Mouse (Mus musculus): Measurements from ENCODE around the gene Gm20441. TPM values are rescaled to one million over a fixed set of nuclear protein-coding genes. Genes with fewer than 3 reads are reported as not detected.
"Not testable (repeated sequence)": the region's sequence is repeated elsewhere in the genome, so short reads cannot be mapped to it uniquely, and the experiment has no call there.

The Gm20441 gene
- total and polyA plus RNA-seq, 2 experiments from 2014 or later = not detected

- ATAC-seq (no peak), DNase-seq (ENCODE audit: low spot score) (no peak)
- TF ChIP-seq CTCF (IDR thresholded peaks at IDR 0.05; ENCODE audit: low read depth) = no peak
- H3K4me2 ChIP-seq (ENCODE audit: low read depth, low read length) = no peak overlapping the region
- WGBS = 41% methylated on average over 15 of the region's 15 CpGs
- H3K36me3 ChIP-seq (ENCODE audit: insufficient read depth, low read length) = no peaks in the 10 kb centered on the region
- no peak overlapping the region for H3K27ac ChIP-seq
- no peak overlapping the region for H3K4me3 ChIP-seq (ENCODE audit: low read length)
- H3K27me3 ChIP-seq (ENCODE audit: insufficient read depth, low read length) = peaks cover 18% of the 10 kb centered on the region; the same call in 1 of the 2 replicates
- no peaks in the 10 kb centered on the region for H3K9me3 ChIP-seq (ENCODE audit: low read length)
- peaks cover 8% of the 10 kb centered on the region; the same call in 1 of the 2 replicates for H3K4me1 ChIP-seq (ENCODE audit: insufficient read depth, low read length)
- no peak overlapping the region for H3K9ac ChIP-seq (replicated peaks; ENCODE audit: low read length)
Observed at GRCm38 (mm10) chr10:75779206-75780174, 1.3 kb downstream of the Gm20441 start.

- Histone ChIP-seq H3K4me2 (ENCODE audit: low read depth, low read length) (no peak overlapping the region), H3K9me3 (ENCODE audit: low read length) (no peaks in the 10 kb centered on the region), H3K27ac (no peak overlapping the region), H3K4me3 (ENCODE audit: low read length) (no peak overlapping the region), H3K9ac (replicated peaks; ENCODE audit: low read length) (no peak overlapping the region), H3K4me1 (ENCODE audit: insufficient read depth, low read length) (peaks cover 9% of the 10 kb centered on the region; the same call in 1 of the 2 replicates), H3K27me3 (ENCODE audit: insufficient read depth, low read length) (peaks cover 18% of the 10 kb centered on the region; the same call in 1 of the 2 replicates), H3K36me3 (ENCODE audit: insufficient read depth, low read length) (no peaks in the 10 kb centered on the region)
- no peak for TF ChIP-seq CTCF (IDR thresholded peaks at IDR 0.05; ENCODE audit: low read depth)
- no peak for ATAC-seq
- 79% methylated on average over 2 of the region's 2 CpGs for WGBS
- DNase-seq (ENCODE audit: low spot score) = no peak
Observed at GRCm38 (mm10) chr10:75777885-75778284, 2.9 kb downstream of the Gm20441 start.

GRCm38 (mm10) chr10:75776562-75776961 is 4.2 kb downstream of the Gm20441 start:
- Histone ChIP-seq H3K27ac (no peak overlapping the region), H3K36me3 (ENCODE audit: insufficient read depth, low read length) (no peaks in the 10 kb centered on the region), H3K4me3 (ENCODE audit: low read length) (no peak overlapping the region), H3K27me3 (ENCODE audit: insufficient read depth, low read length) (peaks cover 12% of the 10 kb centered on the region; the same call in 1 of the 2 replicates), H3K9ac (replicated peaks; ENCODE audit: low read length) (no peak overlapping the region), H3K4me1 (ENCODE audit: insufficient read depth, low read length) (peaks cover 15% of the 10 kb centered on the region), H3K9me3 (ENCODE audit: low read length) (no peaks in the 10 kb centered on the region), H3K4me2 (ENCODE audit: low read depth, low read length) (no peak overlapping the region)
- no peak for TF ChIP-seq CTCF (IDR thresholded peaks at IDR 0.05; ENCODE audit: low read depth)
- DNase-seq (ENCODE audit: low spot score) (no peak), ATAC-seq (no peak)
- 89% methylated on average over 6 of the region's 6 CpGs for WGBS

GRCm38 (mm10) chr10:75774587-75774986 is 6.2 kb downstream of the Gm20441 start:
- no peak overlapping the region for H3K9ac ChIP-seq (replicated peaks; ENCODE audit: low read length)

GRCm38 (mm10) chr10:75774102-75774501 is 6.7 kb downstream of the Gm20441 start:
- Histone ChIP-seq H3K4me2 (ENCODE audit: low read depth, low read length) (no peak overlapping the region), H3K9ac (replicated peaks; ENCODE audit: low read length) (no peak overlapping the region), H3K27ac (no peak overlapping the region), H3K9me3 (ENCODE audit: low read length) (no peaks in the 10 kb centered on the region), H3K4me3 (ENCODE audit: low read length) (no peak overlapping the region), H3K4me1 (ENCODE audit: insufficient read depth, low read length) (peaks cover 7% of the 10 kb centered on the region), H3K27me3 (ENCODE audit: insufficient read depth, low read length) (no peaks in the 10 kb centered on the region; the same call in 1 of the 2 replicates), H3K36me3 (ENCODE audit: insufficient read depth, low read length) (no peaks in the 10 kb centered on the region)
- no peak for TF ChIP-seq CTCF (IDR thresholded peaks at IDR 0.05; ENCODE audit: low read depth)
- no peak for DNase-seq (ENCODE audit: low spot score)
- ATAC-seq = no peak
- WGBS = 90% methylated on average over 5 of the region's 5 CpGs

More at GRCm38 (mm10) chr10:75774587-75774986, 6.2 kb downstream of the Gm20441 start:
- Histone ChIP-seq H3K4me1 (ENCODE audit: insufficient read depth, low read length) (peaks cover 7% of the 10 kb centered on the region), H3K27ac (no peak overlapping the region), H3K27me3 (ENCODE audit: insufficient read depth, low read length) (peaks cover 2% of the 10 kb centered on the region; the same call in 1 of the 2 replicates), H3K36me3 (ENCODE audit: insufficient read depth, low read length) (no peaks in the 10 kb centered on the region), H3K4me2 (ENCODE audit: low read depth, low read length) (no peak overlapping the region), H3K9me3 (ENCODE audit: low read length) (no peaks in the 10 kb centered on the region), H3K4me3 (ENCODE audit: low read length) (no peak overlapping the region)
- DNase-seq (ENCODE audit: low spot score) = no peak
- no peak for ATAC-seq
- no peak for TF ChIP-seq CTCF (IDR thresholded peaks at IDR 0.05; ENCODE audit: low read depth)
- 95% methylated on average over 9 of the region's 9 CpGs for WGBS

- H3K27ac ChIP-seq = no peak within 1 kb of the TSS; the same call in 1 of the 2 replicates
- 2% methylated on average over 44 of the region's 47 CpGs for WGBS
- peak; percentile 49 for TF ChIP-seq CTCF (IDR thresholded peaks at IDR 0.05; ENCODE audit: low read depth)
Observed at GRCm38 (mm10) chr10:75772795-75773664, 7.7 kb downstream of the Gm20441 start, which contains the start of gene Ddt. Ddt (minus strand) TSS chr10:75773414.

GRCm38 (mm10) chr10:75767756-75768155 is 13.0 kb downstream of the Gm20441 start:
- not testable (repeated sequence) for H3K27me3 ChIP-seq (ENCODE audit: insufficient read depth, low read length); H3K36me3 ChIP-seq (ENCODE audit: insufficient read depth, low read length); H3K4me1 ChIP-seq (ENCODE audit: insufficient read depth, low read length); H3K9ac ChIP-seq (replicated peaks; ENCODE audit: low read length); H3K27ac ChIP-seq; DNase-seq (ENCODE audit: low spot score); H3K9me3 ChIP-seq (ENCODE audit: low read length); ATAC-seq; H3K4me3 ChIP-seq (ENCODE audit: low read length); H3K4me2 ChIP-seq (ENCODE audit: low read depth, low read length)
- WGBS = 28% methylated on average over 5 of the region's 5 CpGs

More at GRCm38 (mm10) chr10:75772795-75773664, 7.7 kb downstream of the Gm20441 start, which contains the start of gene Ddt:
- Histone ChIP-seq H3K4me2 (ENCODE audit: low read depth, low read length) (peak within 1 kb of the TSS; percentile 100), H3K9me3 (ENCODE audit: low read length) (no peaks in the 10 kb centered on the region), H3K36me3 (ENCODE audit: insufficient read depth, low read length) (no peaks in the 10 kb centered on the region), H3K4me1 (ENCODE audit: insufficient read depth, low read length) (peaks cover 7% of the 10 kb centered on the region), H3K9ac (replicated peaks; ENCODE audit: low read length) (peak within 1 kb of the TSS; percentile 64), H3K4me3 (ENCODE audit: low read length) (peak within 1 kb of the TSS; percentile 63), H3K27me3 (ENCODE audit: insufficient read depth, low read length) (no peaks in the 10 kb centered on the region; the same call in 1 of the 2 replicates)
- peak; percentile 99 for ATAC-seq
- DNase-seq (ENCODE audit: low spot score) = peak; percentile 94
